Mouse (Mus musculus) embryonic fibroblast, embryonic 13.5 days (primary cell): ENCODE data around the gene Nat8l.

Experiments
- CTCF ChIP-seq: IDR thresholded peaks from 2 replicates; pipeline ENCODE4 v1.5.1; 2011; ENCODE audit warnings: mild to moderate bottlenecking, control low read depth, low read length, moderate library complexity, borderline replicate concordance; ENCODE audit not compliant: insufficient read depth
- POLR2A ChIP-seq: IDR thresholded peaks from 2 replicates; pipeline ENCODE4 v1.6.1; 2011; ENCODE audit warnings: low read depth, mild to moderate bottlenecking, control low read depth, low read length, moderate library complexity

- TF ChIP-seq CTCF (no peak), POLR2A (no peak)
Measured at GRCm38 (mm10) chr5:33955868-33956267, 39.9 kb upstream of the Nat8l start.
